Mouse (Mus musculus) A20 (cell line): ENCODE results near the gene Osbpl11.
"Not testable (repeated sequence)": the region's sequence is repeated elsewhere in the genome, so short reads cannot be mapped to it uniquely, and the experiment has no call there.

Experiments
- DNase-seq: peaks from one replicate; pipeline ENCODE4 v3.0.0-alpha.2; 2011; ENCODE audit warnings: low read depth, low spot score

The Osbpl11 gene

DNA sequence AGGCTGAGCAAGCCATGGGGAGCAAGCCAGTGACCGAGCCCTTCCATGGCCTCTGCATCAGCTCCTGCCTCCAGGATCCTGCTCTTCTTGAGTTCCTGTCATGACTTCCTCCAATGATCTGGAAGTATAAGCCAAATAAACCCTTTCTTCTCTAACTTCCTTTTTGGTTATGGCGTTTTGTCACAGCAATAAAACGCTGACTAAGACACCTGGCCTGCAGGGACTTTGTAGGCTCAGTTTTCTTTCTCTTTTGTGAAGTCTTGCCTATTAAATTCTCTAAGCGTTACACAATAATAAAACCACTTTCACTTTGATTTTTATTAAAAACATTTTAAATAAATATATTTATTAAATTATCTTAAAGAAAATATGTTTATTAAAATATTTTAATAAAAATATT, 7.1 kb upstream of the Osbpl11 start:
- no peak for DNase-seq

DNA sequence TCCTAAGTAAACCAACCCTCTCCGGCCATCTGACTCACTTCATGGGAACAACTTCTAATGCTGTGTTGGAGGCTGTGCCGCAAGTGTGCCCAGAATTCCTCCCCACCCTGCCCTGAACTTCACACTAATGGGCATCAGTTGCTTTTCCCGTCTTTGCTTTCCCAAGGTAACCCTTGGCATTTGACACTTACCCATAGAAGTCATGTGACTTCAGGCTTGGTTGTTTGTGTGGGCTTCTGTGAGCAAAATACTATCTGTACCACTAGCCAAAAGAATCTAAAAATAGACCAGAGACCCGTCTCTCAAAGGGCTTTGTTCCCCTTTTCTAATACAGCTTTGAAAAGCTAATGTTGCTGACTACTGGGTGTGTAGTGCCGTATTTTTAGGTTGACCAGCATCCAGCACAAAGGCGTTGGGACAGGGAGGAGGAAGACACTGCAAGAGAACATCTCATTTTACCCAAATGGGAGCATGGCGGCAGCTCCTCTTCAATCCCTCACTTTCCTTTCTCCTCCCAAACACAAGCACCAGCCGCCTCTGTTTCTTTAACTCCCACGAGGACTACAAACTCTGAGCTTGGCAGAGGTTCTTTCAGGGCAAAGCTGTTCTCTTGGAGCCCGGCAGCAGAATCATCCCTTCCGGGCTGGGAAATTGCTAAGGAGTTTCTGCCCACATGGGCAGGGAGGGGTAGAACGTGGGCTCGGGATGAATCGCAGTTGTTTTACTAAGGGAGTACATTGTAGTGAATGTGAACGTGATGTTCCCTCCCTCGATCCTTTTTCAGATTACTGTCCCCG, 6.4 kb upstream of the Osbpl11 start:
- peak; percentile 83 for DNase-seq

DNA sequence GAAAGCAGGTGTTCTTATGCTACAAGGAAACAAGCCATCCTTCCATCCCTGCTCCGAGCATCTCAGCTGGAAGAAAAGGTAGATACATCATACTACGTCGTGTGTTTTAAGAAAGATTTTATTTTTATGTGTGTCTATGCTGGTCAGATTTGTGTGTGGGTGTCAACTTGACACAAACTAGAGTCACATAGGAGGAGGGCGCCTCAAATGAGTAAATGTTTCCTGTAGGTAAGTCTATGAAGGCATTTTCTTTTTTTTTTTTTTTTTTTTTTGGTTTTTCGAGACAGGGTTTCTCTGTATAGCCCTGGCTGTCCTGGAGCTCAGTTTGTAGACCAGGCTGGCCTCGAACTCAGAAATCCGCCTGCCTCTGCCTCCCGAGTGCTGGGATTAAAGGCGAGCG, 5.6 kb upstream of the Osbpl11 start:
- DNase-seq, result peak; percentile 19

DNA sequence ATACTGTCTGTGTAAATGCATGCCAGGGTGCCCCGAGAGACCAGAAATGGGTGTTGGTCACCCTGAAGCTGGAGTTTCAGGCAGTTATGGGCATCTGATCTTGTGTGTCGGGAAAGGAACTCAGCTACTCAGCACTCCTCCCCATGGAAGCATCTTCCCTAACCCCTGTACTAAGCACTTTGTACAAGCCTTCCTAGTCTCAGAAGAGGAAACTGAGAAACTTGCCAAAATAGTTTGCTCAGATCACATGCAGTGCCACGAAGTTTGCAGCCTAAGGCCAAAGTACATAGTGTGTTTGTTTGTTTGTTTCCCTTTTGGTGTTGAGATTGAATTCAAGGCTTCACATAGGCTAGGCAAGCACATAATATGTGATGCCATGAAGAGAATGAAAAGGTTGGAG, 5.0 kb upstream of the Osbpl11 start:
- DNase-seq, result no peak

DNA sequence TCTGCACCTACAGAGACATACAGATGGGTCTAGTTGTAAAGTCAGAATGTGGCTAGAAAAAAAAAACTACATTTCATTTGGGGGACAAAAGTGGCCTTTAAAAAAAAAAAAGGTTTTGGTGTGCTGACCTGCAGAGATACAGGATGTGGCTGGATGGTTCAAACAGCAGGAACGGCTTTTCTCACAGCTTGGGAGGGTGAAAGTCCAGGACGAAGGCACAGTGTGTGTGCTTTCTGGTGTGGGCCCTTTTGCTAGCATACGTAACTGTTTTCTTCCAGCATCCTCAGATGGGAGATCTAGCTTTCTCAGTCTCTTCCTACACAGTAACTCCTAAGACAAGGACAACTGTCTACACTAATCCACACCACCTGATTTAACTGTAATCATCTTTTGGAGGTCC, 4.1 kb upstream of the Osbpl11 start:
- DNase-seq, result no peak

DNA sequence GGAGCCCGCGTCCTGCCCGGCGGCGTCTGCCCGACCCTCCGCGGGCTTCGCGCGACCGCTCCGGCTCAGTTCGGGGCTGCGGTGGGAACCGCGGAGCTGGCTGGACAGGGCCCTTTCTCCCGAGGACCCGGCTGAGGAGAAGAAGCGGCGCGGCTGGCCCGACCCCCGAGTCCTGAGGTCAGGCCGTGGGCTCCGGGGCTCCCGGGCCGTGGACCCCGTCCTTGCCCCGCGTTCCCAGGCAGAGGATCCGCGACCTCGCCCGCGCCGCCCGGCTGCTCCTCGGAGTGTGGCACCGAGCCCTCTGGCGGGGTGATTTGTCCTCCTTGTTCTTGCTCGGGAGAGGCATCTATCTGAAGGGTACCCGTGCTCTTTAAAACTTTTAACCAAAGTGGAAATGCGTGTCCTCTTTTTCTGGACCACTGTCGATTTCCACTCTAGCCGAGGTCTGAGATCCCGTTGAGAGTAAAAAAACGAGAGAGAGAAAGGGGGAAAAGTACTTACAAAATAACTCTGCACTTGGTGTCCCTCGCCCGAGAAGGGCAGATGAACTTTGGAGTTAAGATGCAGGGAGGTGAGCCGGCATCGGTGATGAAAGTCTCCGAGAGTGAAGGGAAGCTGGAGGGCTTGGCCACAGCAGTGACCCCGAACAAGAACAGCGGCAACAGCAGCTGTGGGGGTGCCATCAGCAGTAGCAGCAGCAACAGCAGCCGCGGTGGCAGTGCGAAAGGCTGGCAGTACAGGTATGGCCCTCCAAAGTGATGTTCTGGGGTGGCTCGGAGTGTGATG, 583 bp downstream of the Osbpl11 start:
- DNase-seq, result peak; percentile 75

DNA sequence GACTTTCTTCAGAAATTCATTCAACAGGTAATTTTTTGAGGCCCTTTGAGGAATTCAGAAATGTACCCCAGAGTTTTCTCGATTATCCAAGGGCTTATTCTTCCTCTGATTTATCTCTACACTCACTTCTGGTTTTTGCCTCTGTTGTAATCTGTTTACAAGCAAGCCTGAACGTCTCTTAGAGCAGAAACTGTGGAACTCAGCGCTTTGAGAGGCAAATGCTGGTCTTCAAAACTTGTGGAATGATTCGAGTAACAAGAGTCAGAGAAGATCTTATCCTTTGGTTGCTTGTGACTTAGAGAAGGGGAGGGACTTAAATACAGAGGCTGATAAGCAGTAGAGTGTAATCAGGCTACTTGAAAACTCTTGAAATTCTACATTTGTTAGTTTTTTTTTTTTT, 1.3 kb downstream of the Osbpl11 start:
- DNase-seq, result no peak

DNA sequence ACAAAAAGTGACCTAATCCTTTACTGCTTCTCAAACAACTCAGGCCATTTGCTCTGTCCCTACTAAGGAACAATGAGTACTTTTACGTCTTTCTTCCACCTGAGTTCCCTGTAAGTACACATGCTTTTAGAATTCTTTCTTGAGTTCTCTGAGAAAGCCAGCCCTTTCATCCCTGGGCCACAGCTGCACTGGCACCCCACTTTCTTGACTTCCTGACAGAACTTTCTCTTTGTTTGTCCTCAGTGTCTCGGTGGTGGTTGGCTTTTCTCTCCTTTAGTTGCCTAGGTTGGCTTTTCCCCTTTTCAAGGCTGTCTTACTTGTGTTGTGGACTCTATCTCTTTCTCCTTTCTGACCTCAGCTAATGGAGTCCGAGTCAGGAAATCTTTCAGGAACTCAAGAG, 3.2 kb downstream of the Osbpl11 start:
- DNase-seq, result no peak

DNA sequence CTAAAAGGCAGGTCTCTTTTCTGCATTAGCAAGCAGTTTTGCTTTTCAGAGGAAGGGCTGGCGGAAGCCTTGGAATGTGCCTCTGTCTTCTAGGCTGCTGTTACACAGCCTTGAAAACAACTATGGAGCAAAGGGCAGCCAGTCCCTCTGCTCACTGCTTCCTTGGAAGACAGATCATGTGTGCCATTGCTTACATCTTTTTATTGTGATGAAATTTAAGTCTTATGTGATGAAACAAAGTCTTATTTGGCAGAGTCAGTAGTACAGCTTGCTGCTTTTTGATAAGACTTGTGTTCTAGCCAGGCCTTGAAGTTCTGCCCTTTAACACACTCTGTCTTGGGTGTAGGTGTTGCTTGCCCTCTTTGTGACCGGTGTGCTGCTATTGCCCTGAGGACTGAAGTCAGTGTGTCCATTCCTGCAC, 6.8 kb downstream of the Osbpl11 start:
- no peak for DNase-seq

DNA sequence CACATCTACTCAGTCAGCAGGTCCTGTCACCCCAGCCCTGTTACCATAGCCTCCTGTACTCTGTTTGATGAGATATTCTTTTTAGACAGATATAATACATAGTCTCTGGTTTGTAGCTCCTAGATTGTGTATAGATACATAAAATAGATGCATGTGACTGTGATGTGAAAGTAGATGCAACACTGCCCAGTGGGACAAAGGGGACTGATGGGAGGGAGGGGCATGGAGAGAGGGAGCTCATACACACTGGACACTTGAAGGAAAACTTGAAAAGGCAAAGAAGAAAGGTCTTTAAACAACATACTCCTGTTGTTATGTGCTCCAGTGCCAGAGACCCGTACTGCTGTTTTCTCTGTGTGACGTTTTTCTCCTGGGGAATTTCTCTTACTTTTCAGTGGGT, 7.4 kb downstream of the Osbpl11 start:
- no peak for DNase-seq

DNA sequence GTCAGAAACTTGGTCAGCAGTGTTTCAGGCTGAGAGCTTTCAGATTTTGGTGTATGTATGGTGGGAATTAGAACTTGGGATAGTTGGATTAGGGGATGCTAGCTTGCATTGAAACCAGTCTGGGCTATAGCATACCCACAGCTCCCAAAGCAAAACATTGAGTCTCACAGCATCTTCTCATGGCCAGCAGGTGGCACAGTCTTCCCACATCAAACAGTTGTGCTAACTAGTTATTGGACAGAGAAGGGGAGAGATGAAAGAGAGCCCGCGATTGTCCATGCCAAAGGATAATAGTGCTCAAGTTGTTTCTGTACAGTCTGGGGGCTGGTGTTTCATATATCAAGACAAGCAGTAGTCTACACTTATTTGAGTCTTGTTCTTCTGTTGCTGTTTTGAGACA, 8.8 kb downstream of the Osbpl11 start:
- peak; percentile 50 for DNase-seq

DNA sequence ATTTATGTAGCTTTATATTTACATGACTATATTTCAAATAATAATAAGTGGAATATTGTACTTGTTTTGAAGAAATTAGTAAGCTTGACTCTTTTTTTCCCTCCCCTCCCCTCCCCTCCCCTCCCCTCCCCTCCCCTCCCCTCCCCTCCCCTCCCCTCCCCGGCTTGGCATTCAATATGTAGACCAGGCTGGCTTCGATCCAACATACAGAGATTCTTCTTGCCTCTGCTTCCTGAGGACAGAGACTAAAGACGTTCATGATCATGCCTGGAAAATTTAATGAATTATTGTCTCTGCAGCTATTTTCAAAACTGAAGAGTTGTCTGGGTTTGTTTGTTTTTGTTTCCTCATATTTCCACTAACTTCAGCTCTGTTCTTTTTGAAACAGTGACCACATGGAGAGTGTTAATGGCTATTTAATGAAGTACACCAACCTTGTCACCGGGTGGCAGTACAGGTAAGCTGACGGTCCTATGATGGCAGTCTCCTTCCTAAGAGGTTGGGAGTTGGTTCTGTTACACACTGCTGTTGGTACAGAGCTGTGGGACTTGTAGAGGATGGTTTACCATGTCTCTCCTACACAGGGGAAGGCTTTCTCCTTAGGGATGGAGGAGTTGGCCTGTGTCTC, 10.9 kb downstream of the Osbpl11 start:
- DNase-seq, result peak; percentile 51

DNA sequence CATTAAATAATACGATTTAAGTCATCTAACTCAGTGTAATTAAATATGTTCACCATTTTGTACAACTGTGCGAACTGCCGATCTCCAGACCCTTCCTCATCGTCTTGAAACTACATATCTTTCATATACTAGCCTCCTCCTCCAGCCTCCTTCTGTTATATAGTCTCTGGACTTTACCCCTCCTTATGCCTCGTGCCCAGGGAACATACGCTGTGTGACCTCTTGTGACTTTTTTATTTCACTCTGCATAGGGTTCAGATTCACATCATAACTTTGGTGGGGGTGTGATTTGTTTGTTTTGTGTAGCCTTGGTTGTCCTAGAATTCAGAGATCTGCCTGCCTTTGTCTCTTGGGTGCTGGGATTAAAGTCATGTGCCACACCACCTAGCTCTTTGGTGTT, 11.7 kb downstream of the Osbpl11 start:
- DNase-seq, result no peak

DNA sequence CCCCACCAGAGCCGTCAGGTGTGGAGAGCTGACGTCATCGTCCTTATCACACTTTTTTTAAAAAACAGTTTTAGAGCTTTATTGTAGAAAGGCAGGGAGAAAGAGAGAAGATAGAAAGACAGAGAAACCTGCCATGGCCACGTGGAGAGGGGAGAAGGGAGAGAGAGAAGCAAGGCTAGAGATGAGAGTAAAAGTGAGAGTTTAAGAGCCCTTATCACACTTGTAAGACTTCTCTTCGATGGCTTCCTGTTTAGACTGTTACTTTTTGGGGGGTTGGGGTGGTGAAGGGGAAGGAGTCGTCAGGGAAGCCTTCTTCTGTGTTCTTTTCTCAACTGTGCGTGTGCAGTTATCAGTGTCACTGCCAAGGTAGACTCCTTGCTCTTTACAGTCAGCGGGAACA, 15.7 kb downstream of the Osbpl11 start:
- DNase-seq, result no peak

DNA sequence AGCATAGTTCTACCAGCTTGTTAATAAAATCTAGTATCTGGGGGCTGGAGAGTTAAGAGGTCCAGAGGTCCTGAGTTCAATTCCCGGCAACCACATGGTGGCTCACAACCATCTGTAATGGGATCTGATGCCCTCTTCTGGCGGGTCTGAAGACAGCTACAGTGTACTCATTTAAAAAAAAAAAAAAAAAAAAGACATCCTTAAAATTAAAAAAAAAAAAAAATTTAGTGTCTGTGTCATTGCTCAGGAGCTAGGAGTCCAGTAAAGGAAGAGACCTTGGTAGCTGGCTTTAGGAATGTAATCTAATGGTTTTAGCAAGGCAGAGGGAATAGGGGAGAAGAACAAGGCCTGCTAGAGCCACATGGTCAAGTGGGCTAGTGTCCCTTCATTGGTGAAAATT, 25.9 kb downstream of the Osbpl11 start:
- DNase-seq, result no peak

DNA sequence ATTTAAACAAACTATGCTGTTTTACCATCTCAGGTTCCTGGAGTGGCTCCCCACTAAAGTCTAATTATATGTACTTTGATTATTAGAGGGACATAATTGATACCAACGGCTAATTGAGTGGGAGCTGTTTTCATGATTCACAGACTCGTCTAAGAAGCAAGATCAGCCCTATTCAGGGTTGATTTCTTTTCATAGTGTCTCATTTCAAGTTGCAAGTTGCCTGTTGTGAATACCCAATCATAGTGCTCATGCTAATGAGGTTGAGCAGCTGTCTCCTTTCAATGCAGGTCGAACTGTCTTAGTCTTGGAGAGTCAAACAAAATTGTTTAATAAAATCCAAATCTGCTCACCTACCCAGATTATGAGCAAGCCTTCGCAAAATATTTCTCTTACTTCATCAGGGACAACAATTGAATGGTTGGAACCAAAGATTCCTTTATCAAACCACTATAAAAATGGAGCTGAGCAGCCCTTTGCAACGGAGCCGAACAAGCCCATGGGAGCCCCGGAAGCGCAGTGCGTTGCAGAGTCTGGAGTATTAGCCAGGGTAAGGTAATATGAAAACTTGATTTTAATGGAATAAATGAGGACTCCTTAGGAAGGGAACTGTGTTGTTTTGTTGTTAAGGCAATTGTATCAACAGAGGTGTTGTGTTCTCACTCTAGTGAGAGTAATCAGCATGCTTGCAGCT, 31.6 kb downstream of the Osbpl11 start:
- no peak for DNase-seq

DNA sequence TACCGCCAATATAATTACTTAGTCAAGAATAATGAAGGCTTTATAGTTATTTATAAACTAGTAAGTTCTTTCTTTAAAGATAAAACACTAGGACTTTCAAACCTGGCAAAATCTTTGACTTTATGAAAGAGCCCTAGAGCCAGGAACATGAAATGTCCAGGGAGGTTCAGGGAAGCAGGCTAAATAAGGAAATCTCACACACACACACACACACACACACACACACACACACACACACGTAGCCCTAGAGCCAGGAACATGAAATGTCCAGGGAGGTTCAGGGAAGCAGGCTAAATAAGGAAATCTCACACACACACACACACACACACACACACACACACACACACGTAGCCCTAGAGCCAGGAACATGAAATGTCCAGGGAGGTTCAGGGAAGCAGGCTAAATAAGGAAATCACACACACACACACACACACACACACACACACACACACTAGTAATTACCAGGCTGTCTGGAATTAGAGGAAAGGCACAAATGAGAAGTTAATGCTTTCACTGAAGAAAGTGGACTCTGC, 32.7 kb downstream of the Osbpl11 start:
- DNase-seq, result not testable (repeated sequence)

DNA sequence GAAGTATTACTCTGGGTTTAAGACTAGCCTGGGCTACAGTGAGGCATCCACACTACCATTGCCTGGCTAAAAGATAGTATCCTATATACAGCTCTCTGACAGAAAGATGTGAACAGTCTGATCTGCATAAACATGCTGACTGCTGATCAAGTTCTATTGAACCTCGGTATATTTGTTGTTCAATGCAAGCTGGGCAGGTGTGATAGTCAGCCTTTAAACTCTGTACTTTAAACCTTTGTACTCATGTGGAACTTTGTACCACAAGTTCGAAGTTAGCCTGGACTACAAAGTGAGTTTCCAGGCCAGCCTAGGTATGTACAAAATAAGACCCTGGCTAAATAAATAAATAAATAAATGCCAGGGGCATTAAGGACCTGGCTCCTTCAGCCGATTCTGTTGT, 37.6 kb downstream of the Osbpl11 start:
- DNase-seq, result no peak

DNA sequence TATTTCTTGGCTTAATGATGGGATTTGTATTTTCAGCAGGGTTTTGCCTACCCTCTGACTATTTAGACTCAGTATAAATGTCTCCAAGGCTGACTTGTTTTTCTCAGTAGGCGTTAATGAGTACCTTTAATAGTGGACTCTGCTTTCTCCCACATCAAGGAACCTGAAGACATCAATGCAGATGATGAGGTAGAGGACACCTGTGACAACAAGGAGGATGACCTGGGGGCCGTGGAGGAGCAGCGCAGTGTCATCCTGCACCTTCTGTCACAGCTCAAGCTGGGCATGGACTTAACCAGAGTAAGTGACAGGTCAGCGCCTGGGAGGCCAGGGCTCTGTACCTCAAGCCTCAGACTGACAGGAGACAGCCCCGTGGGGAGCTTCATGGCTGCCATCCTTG, 39.5 kb downstream of the Osbpl11 start:
- no peak for DNase-seq

DNA sequence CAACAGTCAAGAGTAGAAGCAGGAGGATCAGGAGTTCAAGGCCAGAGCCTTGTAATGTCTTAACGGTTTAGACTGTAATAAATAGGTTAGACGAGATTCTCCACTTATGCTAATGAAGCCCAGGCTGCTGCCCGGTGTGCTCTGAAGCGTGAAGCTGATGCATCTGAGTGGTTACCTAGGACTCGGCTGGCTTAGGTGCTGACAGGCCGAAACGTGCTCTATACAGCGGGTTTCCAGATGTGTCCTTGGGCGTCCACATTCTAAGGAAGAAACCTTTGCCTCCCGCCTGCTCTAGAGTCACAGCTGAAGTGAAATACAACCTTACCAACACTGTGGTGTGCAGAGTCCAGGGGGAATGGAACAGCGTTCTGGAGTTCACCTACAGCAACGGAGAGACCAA, 49.3 kb downstream of the Osbpl11 start:
- no peak for DNase-seq

DNA sequence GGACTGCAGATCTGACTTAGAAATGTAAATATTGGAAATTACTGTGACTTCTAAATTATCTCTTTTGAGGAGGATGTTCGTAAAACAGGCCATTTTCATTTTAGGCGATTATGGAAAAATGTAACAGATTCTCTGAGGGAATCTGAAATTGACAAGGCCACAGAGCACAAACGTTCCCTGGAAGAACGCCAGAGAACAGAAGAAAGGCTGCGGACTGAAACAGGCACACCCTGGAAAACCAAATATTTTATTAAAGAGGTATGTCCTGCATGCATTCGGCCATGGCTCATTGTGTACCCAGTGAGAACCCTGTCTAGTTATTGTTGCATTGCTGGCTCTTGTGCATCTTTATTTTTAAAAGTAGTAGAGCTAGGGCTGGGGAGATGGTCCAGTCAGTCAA, 51.3 kb downstream of the Osbpl11 start:
- no peak for DNase-seq

DNA sequence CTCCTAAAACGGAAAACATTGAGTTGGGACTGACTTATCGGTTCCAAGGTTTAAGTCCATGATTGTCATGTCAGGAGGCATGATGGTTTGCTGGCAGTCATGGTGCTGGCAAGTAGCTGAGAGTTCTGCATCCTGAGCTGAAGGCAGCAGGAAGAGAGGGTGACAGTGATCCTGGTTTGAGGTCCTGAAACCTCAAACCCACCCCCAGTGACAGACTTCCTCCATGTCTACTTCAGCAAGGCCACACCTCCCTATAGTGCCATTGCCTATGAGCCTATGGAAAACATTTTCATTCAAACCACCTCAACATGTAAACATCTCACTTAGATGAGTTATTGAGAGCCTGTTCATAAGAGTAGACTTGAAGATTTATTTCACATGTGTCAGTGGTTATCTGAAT, 54.4 kb downstream of the Osbpl11 start:
- DNase-seq, result no peak
